Mouse (Mus musculus) hindbrain, embryonic 13.5 days (tissue): ENCODE data around the gene Dcaf8. TPM values are rescaled to one million over a fixed set of nuclear protein-coding genes. Genes with fewer than 3 reads are reported as not detected.
A peak's percentile ranks its signal among the peaks of the same experiment; 100 is the strongest.

Experiments
- ATAC-seq: fragments of 200-750 bp; cut with Nextera tagmentation; 2 replicates; pipeline ENCODE4 v1.8.0; 2017; ENCODE audit warnings: moderate TSS enrichment; ENCODE audit not compliant: low FRiP score
- H3K27ac ChIP-seq: fragments of 300-500 bp; sonication (generic); 2 replicates; pipeline ENCODE4 v1.5.1; 2015; ENCODE audit warnings: inconsistent platforms, mild to moderate bottlenecking, moderate library complexity
- H3K27me3 ChIP-seq: fragments of 300-500 bp; sonication (generic); 2 replicates; pipeline ENCODE4 v1.6.1; 2015; ENCODE audit warnings: mild to moderate bottlenecking, inconsistent platforms
- H3K36me3 ChIP-seq: fragments of 300-500 bp; sonication (generic); 2 replicates; pipeline ENCODE4 v1.6.1; 2015; ENCODE audit warnings: mild to moderate bottlenecking, inconsistent platforms
- H3K4me1 ChIP-seq: fragments of 300-500 bp; sonication (generic); replicated peaks from 2 replicates; pipeline ENCODE4 v1.6.1; 2015; ENCODE audit warnings: inconsistent platforms
- H3K4me2 ChIP-seq: fragments of 300-500 bp; sonication (generic); 2 replicates; pipeline ENCODE4 v1.6.1; 2015; ENCODE audit warnings: inconsistent platforms, mild to moderate bottlenecking, moderate library complexity
- H3K4me3 ChIP-seq: fragments of 300-500 bp; sonication (generic); 2 replicates; pipeline ENCODE4 v1.5.1; 2015; ENCODE audit warnings: mild to moderate bottlenecking, inconsistent platforms
- H3K9ac ChIP-seq: fragments of 300-500 bp; sonication (generic); 2 replicates; pipeline ENCODE4 v1.6.1; 2015; ENCODE audit warnings: mild to moderate bottlenecking, inconsistent platforms
- H3K9me3 ChIP-seq: fragments of 300-500 bp; sonication (generic); 2 replicates; pipeline ENCODE4 v1.6.1; 2016; ENCODE audit warnings: inconsistent platforms
- whole genome bisulfite sequencing: fragments of 180-500 bp; shearing (Covaris S2); methylation state at CpG from one replicate; pipeline ENCODE4 v1.1.7; 2015; 5-methylcytosine and 5-hydroxymethylcytosine counted together
- polyA plus RNA-seq: library from polyadenylated mRNA; unstranded; fragments of >200 nt; fragmentation: Nextera tagmentation; extraction: Ambion mirVana; gene quantifications from 2 replicates; pipeline ENCODE4 v1.2.1, GENCODE M21; 2015

Dcaf8 gene
- polyA plus RNA-seq, 1 experiment from 2014 or later: 100 TPM

- Histone ChIP-seq H3K4me3 (no peak overlapping the region), H3K27me3 (no peaks in the 10 kb centered on the region), H3K4me1 (peaks cover 42% of the 10 kb centered on the region), H3K27ac (peak overlapping the region; percentile 41), H3K4me2 (no peak overlapping the region), H3K9me3 (no peaks in the 10 kb centered on the region), H3K9ac (peak overlapping the region; percentile 24; the same call in 1 of the 2 replicates), H3K36me3 (no peaks in the 10 kb centered on the region; the same call in 1 of the 2 replicates)
- WGBS: 45% methylated on average over 4 of the region's 4 CpGs
- ATAC-seq: 0 out of 2 replicates have a peak, but pooled peaks have one; percentile 13
These were observed 65.9 kb downstream of the Dcaf8 start for GRCm38 (mm10) chr1:172213771-172214170.

- ATAC-seq: no peak
These were observed 66.9 kb downstream of the Dcaf8 start for GRCm38 (mm10) chr1:172214748-172215147.

GRCm38 (mm10) chr1:172217148-172217547, 69.3 kb downstream of the Dcaf8 start:
- H3K27ac ChIP-seq: peak overlapping the region; percentile 40; the same call in 1 of the 2 replicates
- peak; percentile 12; the same call in 1 of the 2 replicates for ATAC-seq
- no peaks in the 10 kb centered on the region for H3K27me3 ChIP-seq
- WGBS: 2% methylated on average over 5 of the region's 5 CpGs
- H3K9ac ChIP-seq: peak overlapping the region; percentile 13; the same call in 1 of the 2 replicates
- peaks cover 74% of the 10 kb centered on the region for H3K4me1 ChIP-seq
- no peaks in the 10 kb centered on the region for H3K9me3 ChIP-seq
- H3K4me2 ChIP-seq: peak overlapping the region; percentile 36
- no peak overlapping the region for H3K4me3 ChIP-seq
- H3K36me3 ChIP-seq: no peaks in the 10 kb centered on the region

More at GRCm38 (mm10) chr1:172214748-172215147, 66.9 kb downstream of the Dcaf8 start:
- WGBS: 72% methylated on average over 3 of the region's 3 CpGs
- Histone ChIP-seq H3K9me3 (no peaks in the 10 kb centered on the region), H3K36me3 (no peaks in the 10 kb centered on the region; the same call in 1 of the 2 replicates), H3K9ac (no peak overlapping the region), H3K27me3 (no peaks in the 10 kb centered on the region), H3K4me2 (no peak overlapping the region), H3K27ac (no peak overlapping the region), H3K4me3 (no peak overlapping the region), H3K4me1 (peaks cover 50% of the 10 kb centered on the region)

GRCm38 (mm10) chr1:172218164-172218910, 70.5 kb downstream of the Dcaf8 start:
- Histone ChIP-seq H3K4me3 (no peak overlapping the region), H3K4me1 (peaks cover 65% of the 10 kb centered on the region), H3K36me3 (no peaks in the 10 kb centered on the region), H3K9ac (no peak overlapping the region), H3K27me3 (no peaks in the 10 kb centered on the region), H3K9me3 (no peaks in the 10 kb centered on the region), H3K4me2 (no peak overlapping the region), H3K27ac (0 out of 2 replicates have a peak overlapping the region, but pooled peaks have one; percentile 35)
- no peak for ATAC-seq
- WGBS: 47% methylated on average over 15 of the region's 15 CpGs

GRCm38 (mm10) chr1:172219451-172220406, 71.8 kb downstream of the Dcaf8 start, which contains the start of gene Casq1:
Casq1 (minus strand) TSS chr1:172219868.
- WGBS: 81% methylated on average over 19 of the region's 19 CpGs
- peak within 1 kb of the TSS; percentile 61 for H3K27ac ChIP-seq

GRCm38 (mm10) chr1:172220414-172220813, 72.5 kb downstream of the Dcaf8 start:
- Histone ChIP-seq H3K4me2 (no peak overlapping the region), H3K4me1 (peaks cover 47% of the 10 kb centered on the region), H3K27ac (peak overlapping the region; percentile 61), H3K9me3 (no peaks in the 10 kb centered on the region), H3K36me3 (no peaks in the 10 kb centered on the region), H3K9ac (no peak overlapping the region), H3K4me3 (no peak overlapping the region), H3K27me3 (no peaks in the 10 kb centered on the region)
- WGBS: 48% methylated on average over 10 of the region's 10 CpGs
- ATAC-seq: peak; percentile 19; the same call in 1 of the 2 replicates

More at GRCm38 (mm10) chr1:172219451-172220406, 71.8 kb downstream of the Dcaf8 start, which contains the start of gene Casq1:
- Histone ChIP-seq H3K9ac (no peak within 1 kb of the TSS), H3K27me3 (no peaks in the 10 kb centered on the region), H3K4me1 (peaks cover 51% of the 10 kb centered on the region), H3K9me3 (no peaks in the 10 kb centered on the region), H3K4me3 (no peak within 1 kb of the TSS), H3K4me2 (no peak within 1 kb of the TSS), H3K36me3 (no peaks in the 10 kb centered on the region)
- ATAC-seq: no peak

- WGBS: 50% methylated on average over 11 of the region's 11 CpGs
- Histone ChIP-seq H3K4me1 (peaks cover 47% of the 10 kb centered on the region), H3K9ac (0 out of 2 replicates have a peak overlapping the region, but pooled peaks have one; percentile 20), H3K36me3 (no peaks in the 10 kb centered on the region), H3K4me2 (no peak overlapping the region), H3K27ac (peak overlapping the region; percentile 48; the same call in 1 of the 2 replicates), H3K4me3 (no peak overlapping the region), H3K9me3 (no peaks in the 10 kb centered on the region), H3K27me3 (no peaks in the 10 kb centered on the region)
- no peak for ATAC-seq
These were observed 73.6 kb downstream of the Dcaf8 start for GRCm38 (mm10) chr1:172221297-172222063.

- Histone ChIP-seq H3K4me1 (no peaks in the 10 kb centered on the region), H3K36me3 (no peaks in the 10 kb centered on the region), H3K9me3 (no peaks in the 10 kb centered on the region), H3K27ac (no peak overlapping the region), H3K27me3 (no peaks in the 10 kb centered on the region), H3K9ac (no peak overlapping the region), H3K4me3 (no peak overlapping the region), H3K4me2 (no peak overlapping the region)
- 85% methylated on average over 2 of the region's 2 CpGs for WGBS
- ATAC-seq: no peak
These were observed 80.3 kb downstream of the Dcaf8 start for GRCm38 (mm10) chr1:172228209-172228608.

- Histone ChIP-seq H3K4me1 (no peaks in the 10 kb centered on the region), H3K4me2 (no peak overlapping the region), H3K27ac (no peak overlapping the region), H3K4me3 (no peak overlapping the region), H3K36me3 (no peaks in the 10 kb centered on the region), H3K9ac (no peak overlapping the region), H3K9me3 (no peaks in the 10 kb centered on the region), H3K27me3 (no peaks in the 10 kb centered on the region)
- ATAC-seq: no peak
- WGBS: 94% methylated on average over 1 of the region's 1 CpGs
These were observed 81.3 kb downstream of the Dcaf8 start for GRCm38 (mm10) chr1:172229215-172229614.

- 17% methylated on average over 6 of the region's 6 CpGs for WGBS
- Histone ChIP-seq H3K9ac (no peak overlapping the region), H3K27ac (no peak overlapping the region; the same call in 1 of the 2 replicates), H3K4me1 (peaks cover 15% of the 10 kb centered on the region), H3K4me3 (no peak overlapping the region), H3K36me3 (no peaks in the 10 kb centered on the region), H3K4me2 (no peak overlapping the region), H3K27me3 (0 out of 2 replicates have a peak, but pooled peaks cover 12% of the 10 kb centered on the region), H3K9me3 (no peaks in the 10 kb centered on the region)
- ATAC-seq: no peak
These were observed 93.2 kb downstream of the Dcaf8 start for GRCm38 (mm10) chr1:172240945-172241708.

GRCm38 (mm10) chr1:172242401-172242800, 94.5 kb downstream of the Dcaf8 start:
- Histone ChIP-seq H3K4me1 (peaks cover 15% of the 10 kb centered on the region), H3K27me3 (0 out of 2 replicates have a peak, but pooled peaks cover 12% of the 10 kb centered on the region), H3K27ac (no peak overlapping the region), H3K9me3 (no peaks in the 10 kb centered on the region), H3K36me3 (no peaks in the 10 kb centered on the region), H3K4me2 (no peak overlapping the region), H3K9ac (no peak overlapping the region), H3K4me3 (no peak overlapping the region)
- ATAC-seq: peak; percentile 77
- 10% methylated on average over 2 of the region's 2 CpGs for WGBS
